Mouse (Mus musculus): ENCODE measurements at regions not wholly inside any gene's neighbourhood (a gene's known extent, or its start where the extent isn't known, plus 50 kb on each side); places are given as distances from the start of the nearest gene placed in this dataset.

DNA sequence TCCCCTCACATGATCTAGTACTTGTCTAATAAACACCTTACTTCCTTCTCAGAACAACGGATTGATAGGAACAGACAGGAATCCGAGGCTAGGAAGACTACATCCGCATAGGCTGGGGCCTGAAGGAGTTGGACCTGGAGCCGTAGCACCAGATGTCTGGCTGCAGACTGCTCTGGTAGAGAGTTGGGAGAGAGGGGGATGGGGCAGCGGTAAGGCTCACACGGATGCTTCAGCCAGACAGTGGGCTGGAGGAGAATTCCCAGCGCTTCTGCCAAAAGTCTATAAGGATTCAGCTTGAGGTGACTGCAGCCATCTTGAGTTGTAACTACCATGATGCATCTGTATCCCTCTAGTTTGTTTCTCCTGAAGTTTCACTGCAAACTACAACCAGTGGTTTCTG lies 61.8 kb upstream of the Lrrn2 start:
- TF ChIP-seq POLR2A (IDR thresholded peaks at IDR 0.05; ENCODE audit: extremely low read depth, insufficient read depth, low read length), result no peak
- no peak for TF ChIP-seq CTCF (IDR thresholded peaks at IDR 0.05; ENCODE audit: extremely low read depth, insufficient read depth, low read length)

Measured in cortical plate, adult 2 months (tissue).